Mouse (Mus musculus): ENCODE results near the gene Cds2. TPM values are rescaled to one million over a fixed set of nuclear protein-coding genes. Genes with fewer than 3 reads are reported as not detected.

Gene Cds2
- polyA plus RNA-seq, 1 experiment from 2014 or later: 30.1 TPM

GRCm38 (mm10) chr2:132337202-132337601 is 74.3 kb downstream of the Cds2 start:
- Histone ChIP-seq H3K27me3 (no peaks in the 10 kb centered on the region), H3K4me2 (replicated peaks) (no peak overlapping the region), H3K27ac (no peak overlapping the region), H3K9ac (no peak overlapping the region), H3K9me3 (no peaks in the 10 kb centered on the region), H3K4me1 (no peaks in the 10 kb centered on the region), H3K4me3 (no peak overlapping the region), H3K36me3 (no peaks in the 10 kb centered on the region)
- no peak for ATAC-seq (ENCODE audit: insufficient number of reproducible peaks, insufficient read depth, low FRiP score, low TSS enrichment)
- 88% methylated on average over 2 of the region's 2 CpGs for WGBS

DNA sequence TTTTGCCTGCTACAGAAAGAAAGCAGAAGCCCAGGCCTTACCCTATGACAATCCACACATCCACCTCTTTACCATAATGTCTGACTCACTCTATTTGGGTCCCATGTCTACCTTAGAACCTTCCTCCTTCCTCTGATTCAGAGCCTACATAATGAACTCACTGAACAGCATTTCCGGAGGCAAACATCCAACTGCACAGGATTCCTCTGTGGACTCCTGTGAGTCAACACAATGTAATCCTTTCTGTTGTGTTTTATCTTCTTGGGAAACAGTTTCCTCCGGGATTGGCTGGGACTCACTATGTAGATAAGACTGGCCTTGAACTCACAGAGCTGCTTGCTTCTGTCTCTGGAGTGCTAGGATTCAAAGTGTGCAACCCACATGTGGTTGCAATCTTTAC is 77.4 kb downstream of the Cds2 start:
- H3K4me3 ChIP-seq: no peak overlapping the region
- H3K9me3 ChIP-seq: no peaks in the 10 kb centered on the region
- no peaks in the 10 kb centered on the region for H3K27me3 ChIP-seq
- H3K36me3 ChIP-seq: no peaks in the 10 kb centered on the region
- H3K27ac ChIP-seq: no peak overlapping the region
- ATAC-seq (ENCODE audit: insufficient number of reproducible peaks, insufficient read depth, low FRiP score, low TSS enrichment): no peak
- H3K4me2 ChIP-seq (replicated peaks): no peak overlapping the region
- H3K9ac ChIP-seq: no peak overlapping the region
- no peaks in the 10 kb centered on the region for H3K4me1 ChIP-seq
- WGBS: 82% methylated on average over 2 of the region's 2 CpGs

DNA sequence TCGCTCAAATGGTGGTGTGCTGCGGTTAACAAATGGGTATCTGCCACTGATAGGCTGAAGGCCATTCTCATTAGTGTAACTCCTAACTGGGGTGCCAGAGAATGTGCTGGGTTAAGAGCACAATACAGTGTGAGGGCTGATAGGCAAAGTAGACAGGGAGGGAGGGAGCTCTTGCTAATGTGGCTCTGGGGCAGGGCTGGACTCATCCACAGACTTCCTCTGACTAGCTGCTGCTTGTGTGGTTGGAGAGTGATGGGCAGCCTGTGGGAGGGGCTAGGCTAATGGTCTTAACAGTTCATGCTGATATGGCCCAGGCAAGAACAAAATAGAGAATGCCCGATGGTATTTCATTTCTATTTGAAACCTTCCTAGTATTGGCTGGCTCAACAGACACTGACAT is 78.3 kb downstream of the Cds2 start:
- H3K27ac ChIP-seq: no peak overlapping the region
- WGBS: 95% methylated on average over 3 of the region's 3 CpGs
- H3K4me1 ChIP-seq: no peaks in the 10 kb centered on the region
- no peak overlapping the region for H3K4me3 ChIP-seq
- ATAC-seq (ENCODE audit: insufficient number of reproducible peaks, insufficient read depth, low FRiP score, low TSS enrichment): no peak
- H3K27me3 ChIP-seq: no peaks in the 10 kb centered on the region
- H3K36me3 ChIP-seq: no peaks in the 10 kb centered on the region
- no peak overlapping the region for H3K9ac ChIP-seq
- no peaks in the 10 kb centered on the region for H3K9me3 ChIP-seq
- H3K4me2 ChIP-seq (replicated peaks): no peak overlapping the region

DNA sequence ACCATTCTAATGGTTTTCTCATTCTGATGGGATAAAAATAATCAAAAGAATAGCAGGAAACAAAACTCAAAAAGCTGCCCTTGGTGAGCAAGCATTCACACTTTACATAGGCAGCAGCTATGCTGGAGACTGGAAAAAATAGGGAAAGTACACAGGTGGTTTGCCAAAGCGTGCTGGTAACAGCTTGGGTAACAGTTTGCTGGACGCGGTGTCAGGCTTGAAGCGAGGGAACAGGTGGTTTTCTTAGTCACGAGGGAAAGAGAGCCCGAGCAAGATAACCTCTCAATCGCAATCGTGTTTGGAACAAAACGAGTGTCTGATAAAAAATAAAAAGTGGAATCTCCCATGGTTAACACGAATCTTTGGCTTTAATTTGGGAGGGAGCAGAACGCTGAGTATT is 80.9 kb downstream of the Cds2 start:
- 84% methylated on average over 11 of the region's 11 CpGs for WGBS
- Histone ChIP-seq H3K36me3 (no peaks in the 10 kb centered on the region), H3K27me3 (no peaks in the 10 kb centered on the region), H3K4me2 (replicated peaks) (no peak overlapping the region), H3K9me3 (no peaks in the 10 kb centered on the region), H3K27ac (no peak overlapping the region), H3K4me1 (no peaks in the 10 kb centered on the region), H3K9ac (no peak overlapping the region), H3K4me3 (no peak overlapping the region)
- ATAC-seq (ENCODE audit: insufficient number of reproducible peaks, insufficient read depth, low FRiP score, low TSS enrichment): no peak

Other genes starting within 250 kb of the Cds2 start
- 8.5 and 9.9 TPM in 2 replicates for gene Rassf2, start 232.9 kb upstream of the Cds2 start, polyA plus RNA-seq (2016; fragmentation: Nextera tagmentation; extraction: Ambion mirVana)
- 15.0 and 16.4 TPM in 2 replicates for gene Slc23a2, start 118.0 kb upstream of the Cds2 start, polyA plus RNA-seq (2016; fragmentation: Nextera tagmentation; extraction: Ambion mirVana)
- gene Tmem230, start 15.3 kb upstream of the Cds2 start, polyA plus RNA-seq (2016; fragmentation: Nextera tagmentation; extraction: Ambion mirVana): 47.6 and 54.8 TPM in 2 replicates
- 259 and 261 TPM in 2 replicates for gene Pcna, start 9.8 kb upstream of the Cds2 start, polyA plus RNA-seq (2016; fragmentation: Nextera tagmentation; extraction: Ambion mirVana)
- 3.7 TPM in 2 replicates for gene Prokr2, start 122.3 kb downstream of the Cds2 start, polyA plus RNA-seq (2016; fragmentation: Nextera tagmentation; extraction: Ambion mirVana)

Measured in embryonic facial prominence, embryonic 12.5 days (tissue).